Mouse (Mus musculus): ENCODE data around the gene Sqor. TPM values are rescaled to one million over a fixed set of nuclear protein-coding genes. Genes with fewer than 3 reads are reported as not detected.

The Sqor gene
- total and polyA plus RNA-seq, 3 experiments: 29.3 to 43.1 (median 35.0) TPM

- 97% methylated on average over 1 of the region's 1 CpGs for WGBS
- TF ChIP-seq CTCF (IDR thresholded peaks at IDR 0.05): no peak
- no peak for TF ChIP-seq POLR2A (IDR thresholded peaks at IDR 0.05; ENCODE audit: insufficient read depth, low read depth, low read length)
- no peak for TF ChIP-seq EP300 (IDR thresholded peaks at IDR 0.05; ENCODE audit: insufficient read depth, low read depth, low read length)
- intact Hi-C loops (cut with DNase I): loop anchor here (10.0 kb wide), 2 partner anchors 95 to 125 kb away; partner anchors contain the start of gene AA467197
These were observed 5.2 kb upstream of the Sqor start for GRCm38 (mm10) chr2:122759791-122760190.

GRCm38 (mm10) chr2:122762991-122763390, 2.0 kb upstream of the Sqor start:
- Histone ChIP-seq H3K79me2 (replicated peaks; ENCODE audit: control insufficient read depth, insufficient read depth, low read length) (no peaks in the 10 kb centered on the region; the same call in 1 of the 2 replicates), H3K4me1 (ENCODE audit: control insufficient read depth, insufficient read depth, low read length) (peaks cover 9% of the 10 kb centered on the region), H3K4me3 (no peak overlapping the region), H3K27ac (peak overlapping the region; percentile 43), H3K27me3 (ENCODE audit: control insufficient read depth, insufficient read depth, low read length) (no peaks in the 10 kb centered on the region), H3K9ac (ENCODE audit: low read depth, low read length) (no peak overlapping the region), H3K36me3 (ENCODE audit: control insufficient read depth, insufficient read depth, low read length) (peaks cover 5% of the 10 kb centered on the region)
- intact Hi-C loops (cut with DNase I): no loop called here
- no peak for DNase-seq
- peak; percentile 82; the same call in 1 of the 2 replicates for TF ChIP-seq EP300 (IDR thresholded peaks at IDR 0.05; ENCODE audit: insufficient read depth, low read depth, low read length)
- no peak for TF ChIP-seq CTCF (IDR thresholded peaks at IDR 0.05)
- TF ChIP-seq POLR2A (IDR thresholded peaks at IDR 0.05; ENCODE audit: insufficient read depth, low read depth, low read length): peak; percentile 28; the same call in 1 of the 2 replicates
- 21% methylated on average over 3 of the region's 3 CpGs for WGBS

More at GRCm38 (mm10) chr2:122759791-122760190, 5.2 kb upstream of the Sqor start:
- no peak for DNase-seq
- Histone ChIP-seq H3K27me3 (ENCODE audit: control insufficient read depth, insufficient read depth, low read length) (no peaks in the 10 kb centered on the region), H3K27ac (no peak overlapping the region), H3K4me1 (ENCODE audit: control insufficient read depth, insufficient read depth, low read length) (peaks cover 8% of the 10 kb centered on the region), H3K4me3 (no peak overlapping the region), H3K9ac (ENCODE audit: low read depth, low read length) (no peak overlapping the region), H3K79me2 (replicated peaks; ENCODE audit: control insufficient read depth, insufficient read depth, low read length) (no peaks in the 10 kb centered on the region), H3K36me3 (ENCODE audit: control insufficient read depth, insufficient read depth, low read length) (no peaks in the 10 kb centered on the region; the same call in 1 of the 2 replicates)

- H3K79me2 ChIP-seq (replicated peaks; ENCODE audit: control insufficient read depth, insufficient read depth, low read length): peaks cover 2% of the 10 kb centered on the region; the same call in 1 of the 2 replicates
- no peak for DNase-seq
These were observed 511 bp upstream of the Sqor start for GRCm38 (mm10) chr2:122764526-122764925.

GRCm38 (mm10) chr2:122765794-122766145, 733 bp downstream of the Sqor start:
- H3K79me2 ChIP-seq (replicated peaks; ENCODE audit: control insufficient read depth, insufficient read depth, low read length): peaks cover 2% of the 10 kb centered on the region; the same call in 1 of the 2 replicates
- H3K27ac ChIP-seq: peak overlapping the region; percentile 84
- H3K4me1 ChIP-seq (ENCODE audit: control insufficient read depth, insufficient read depth, low read length): peaks cover 11% of the 10 kb centered on the region
- WGBS: 47% methylated on average over 3 of the region's 3 CpGs
- H3K9ac ChIP-seq (ENCODE audit: low read depth, low read length): peak overlapping the region; percentile 87
- peak overlapping the region; percentile 73 for H3K4me3 ChIP-seq
- intact Hi-C loops (cut with DNase I): no loop called here
- H3K27me3 ChIP-seq (ENCODE audit: control insufficient read depth, insufficient read depth, low read length): no peaks in the 10 kb centered on the region
- H3K36me3 ChIP-seq (ENCODE audit: control insufficient read depth, insufficient read depth, low read length): peaks cover 12% of the 10 kb centered on the region
- TF ChIP-seq POLR2A (IDR thresholded peaks at IDR 0.05; ENCODE audit: insufficient read depth, low read depth, low read length) (no peak), CTCF (IDR thresholded peaks at IDR 0.05) (no peak), EP300 (IDR thresholded peaks at IDR 0.05; ENCODE audit: insufficient read depth, low read depth, low read length) (no peak)
- no peak for DNase-seq

More at GRCm38 (mm10) chr2:122764526-122764925, 511 bp upstream of the Sqor start:
- Histone ChIP-seq H3K27ac (peak overlapping the region; percentile 84), H3K27me3 (ENCODE audit: control insufficient read depth, insufficient read depth, low read length) (no peaks in the 10 kb centered on the region), H3K36me3 (ENCODE audit: control insufficient read depth, insufficient read depth, low read length) (peaks cover 5% of the 10 kb centered on the region), H3K4me1 (ENCODE audit: control insufficient read depth, insufficient read depth, low read length) (peaks cover 10% of the 10 kb centered on the region), H3K4me3 (no peak overlapping the region; the same call in 1 of the 2 replicates), H3K9ac (ENCODE audit: low read depth, low read length) (no peak overlapping the region)
- intact Hi-C loops (cut with DNase I): no loop called here
- TF ChIP-seq EP300 (IDR thresholded peaks at IDR 0.05; ENCODE audit: insufficient read depth, low read depth, low read length) (no peak), CTCF (IDR thresholded peaks at IDR 0.05) (no peak), POLR2A (IDR thresholded peaks at IDR 0.05; ENCODE audit: insufficient read depth, low read depth, low read length) (no peak)
- 64% methylated on average over 6 of the region's 6 CpGs for WGBS

GRCm38 (mm10) chr2:122771002-122771401, 6.0 kb downstream of the Sqor start:
- peak overlapping the region; percentile 40 for H3K27ac ChIP-seq
- peak; percentile 47 to 57 for DNase-seq

GRCm38 (mm10) chr2:122772899-122773298, 7.9 kb downstream of the Sqor start:
- H3K4me3 ChIP-seq: no peak overlapping the region
- TF ChIP-seq EP300 (IDR thresholded peaks at IDR 0.05; ENCODE audit: insufficient read depth, low read depth, low read length) (no peak), POLR2A (IDR thresholded peaks at IDR 0.05; ENCODE audit: insufficient read depth, low read depth, low read length) (no peak), CTCF (IDR thresholded peaks at IDR 0.05) (no peak)
- no peak overlapping the region for H3K9ac ChIP-seq (ENCODE audit: low read depth, low read length)
- H3K27ac ChIP-seq: no peak overlapping the region
- peaks cover 2% of the 10 kb centered on the region; the same call in 1 of the 2 replicates for H3K79me2 ChIP-seq (replicated peaks; ENCODE audit: control insufficient read depth, insufficient read depth, low read length)
- H3K4me1 ChIP-seq (ENCODE audit: control insufficient read depth, insufficient read depth, low read length): peaks cover 13% of the 10 kb centered on the region
- intact Hi-C loops (cut with DNase I): no loop called here
- no peak for DNase-seq
- no peaks in the 10 kb centered on the region for H3K27me3 ChIP-seq (ENCODE audit: control insufficient read depth, insufficient read depth, low read length)
- WGBS: 97% methylated on average over 1 of the region's 1 CpGs
- peaks cover 20% of the 10 kb centered on the region for H3K36me3 ChIP-seq (ENCODE audit: control insufficient read depth, insufficient read depth, low read length)

More at GRCm38 (mm10) chr2:122771002-122771401, 6.0 kb downstream of the Sqor start:
- intact Hi-C loops (cut with DNase I): no loop called here
- peaks cover 24% of the 10 kb centered on the region for H3K36me3 ChIP-seq (ENCODE audit: control insufficient read depth, insufficient read depth, low read length)
- no peak overlapping the region for H3K9ac ChIP-seq (ENCODE audit: low read depth, low read length)
- H3K79me2 ChIP-seq (replicated peaks; ENCODE audit: control insufficient read depth, insufficient read depth, low read length): peaks cover 2% of the 10 kb centered on the region; the same call in 1 of the 2 replicates
- H3K27me3 ChIP-seq (ENCODE audit: control insufficient read depth, insufficient read depth, low read length): no peaks in the 10 kb centered on the region
- peaks cover 9% of the 10 kb centered on the region for H3K4me1 ChIP-seq (ENCODE audit: control insufficient read depth, insufficient read depth, low read length)
- TF ChIP-seq CTCF (IDR thresholded peaks at IDR 0.05) (no peak), EP300 (IDR thresholded peaks at IDR 0.05; ENCODE audit: insufficient read depth, low read depth, low read length) (0 out of 2 replicates have a peak, but pooled peaks have one; percentile 37)
- WGBS: 27% methylated on average over 2 of the region's 2 CpGs
- H3K4me3 ChIP-seq: no peak overlapping the region
